Mouse (Mus musculus) bone marrow macrophage, adult 2 months (primary cell): ENCODE results near the gene Eif4b.

Experiments
- CTCF ChIP-seq: IDR thresholded peaks from 2 replicates; pipeline ENCODE4 v1.5.1; 2012; ENCODE audit warnings: low read depth, mild to moderate bottlenecking, low read length, moderate library complexity
- POLR2A ChIP-seq: IDR thresholded peaks from 2 replicates; pipeline ENCODE4 v1.6.1; 2012; ENCODE audit warnings: mild to moderate bottlenecking, low read depth, low read length, borderline replicate concordance

DNA sequence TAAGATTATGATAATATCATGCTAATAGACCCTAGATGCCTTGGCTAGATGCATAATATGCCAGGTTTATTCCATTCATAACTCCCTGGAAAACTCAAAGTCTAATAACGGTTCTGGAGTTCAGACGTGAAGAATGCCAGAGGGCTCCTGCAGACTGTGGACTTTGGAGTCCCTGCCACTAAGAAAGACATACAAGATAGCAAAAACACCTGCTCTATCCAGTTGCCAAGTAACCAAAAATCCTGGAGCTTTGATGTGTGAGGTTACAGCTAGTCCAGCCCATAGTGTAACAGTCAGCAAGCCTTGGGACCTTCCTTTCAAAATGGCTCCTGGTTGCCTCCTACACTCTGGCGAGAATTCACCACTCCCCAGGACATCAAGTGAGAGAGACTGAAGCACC lies 28.8 kb upstream of the Eif4b start:
- TF ChIP-seq CTCF (no peak), POLR2A (no peak)
